Mouse (Mus musculus) lung, postnatal 0 days (tissue): Measurements from ENCODE around the gene Olfr172. TPM values are rescaled to one million over a fixed set of nuclear protein-coding genes. Genes with fewer than 3 reads are reported as not detected.

Experiments
- ATAC-seq: fragments of 200-750 bp; cut with Nextera tagmentation; 2 replicates; pipeline ENCODE4 v1.8.0; 2017; ENCODE audit warnings: moderate library complexity
- DNase-seq: peaks from one replicate; pipeline ENCODE4 v3.0.0-alpha.2; 2016; ENCODE audit warnings: low spot score
- H3K27ac ChIP-seq: fragments of 300-500 bp; sonication (generic); 2 replicates; pipeline ENCODE4 v1.5.1; 2014; ENCODE audit warnings: antibody characterized with exemption, mild to moderate bottlenecking, low read length, mixed read lengths
- H3K27me3 ChIP-seq: fragments of 300-500 bp; sonication (generic); replicated peaks from 2 replicates; pipeline ENCODE4 v1.6.1; 2014; ENCODE audit warnings: low read length, mixed read lengths; ENCODE audit not compliant: insufficient read depth
- H3K36me3 ChIP-seq: fragments of 300-500 bp; sonication (generic); 2 replicates; pipeline ENCODE4 v1.6.1; 2014; ENCODE audit warnings: low read length, mixed read lengths; ENCODE audit not compliant: insufficient read depth
- H3K4me1 ChIP-seq: fragments of 300-500 bp; sonication (generic); 2 replicates; pipeline ENCODE4 v1.6.1; 2014; ENCODE audit warnings: antibody characterized with exemption, low read depth, low read length, mixed read lengths; ENCODE audit not compliant: insufficient read depth
- H3K4me2 ChIP-seq: fragments of 300-500 bp; sonication (generic); replicated peaks from 2 replicates; pipeline ENCODE4 v1.6.1; 2014; ENCODE audit warnings: low read depth, mild to moderate bottlenecking, low read length, moderate library complexity, mixed read lengths
- H3K4me3 ChIP-seq: fragments of 300-500 bp; sonication (generic); 2 replicates; pipeline ENCODE4 v1.5.1; 2014; ENCODE audit warnings: low read depth, low read length
- H3K9ac ChIP-seq: fragments of 300-500 bp; sonication (generic); replicated peaks from 2 replicates; pipeline ENCODE4 v1.6.1; 2014; ENCODE audit warnings: low read depth, mild to moderate bottlenecking
- H3K9me3 ChIP-seq: fragments of 300-500 bp; sonication (generic); 2 replicates; pipeline ENCODE4 v1.6.1; 2016; ENCODE audit warnings: low read length, mixed read lengths
- CTCF ChIP-seq: IDR thresholded peaks from 2 replicates; pipeline ENCODE4 v1.5.1; 2016; ENCODE audit warnings: antibody characterized with exemption, mild to moderate bottlenecking
- EP300 ChIP-seq: IDR thresholded peaks from 2 replicates; pipeline ENCODE4 v1.6.1; 2016; ENCODE audit warnings: antibody characterized with exemption, mild to moderate bottlenecking, control low read depth
- WGBS: fragments of 180-500 bp; shearing (Covaris S2); extraction: QIAGEN DNeasy Blood & Tissue Kit; methylation state at CpG from one replicate; pipeline ENCODE4 v1.1.7; 2014; 5-methylcytosine and 5-hydroxymethylcytosine counted together
- polyA plus RNA-seq: library from polyadenylated mRNA; unstranded; fragments of >200 nt; fragmentation: Nextera tagmentation; extraction: Ambion mirVana; gene quantifications from 2 replicates; pipeline ENCODE4 v1.2.1, GENCODE M21; 2015

Olfr172 gene
- polyA plus RNA-seq, 1 experiment from 2014 or later = not detected

- Histone ChIP-seq H3K36me3 (peaks cover 4% of the 10 kb centered on the region; the same call in 1 of the 2 replicates), H3K4me1 (no peaks in the 10 kb centered on the region), H3K27me3 (no peaks in the 10 kb centered on the region), H3K9me3 (no peaks in the 10 kb centered on the region), H3K4me3 (no peak overlapping the region), H3K9ac (no peak overlapping the region), H3K27ac (no peak overlapping the region), H3K4me2 (no peak overlapping the region)
- TF ChIP-seq CTCF (peak; percentile 25), EP300 (no peak)
- no peak for ATAC-seq
- WGBS = 80% methylated on average over 4 of the region's 4 CpGs
- no peak for DNase-seq
These were observed 24.8 kb downstream of the Olfr172 start for GRCm38 (mm10) chr16:58738205-58738604.

- peak overlapping the region; percentile 73 for H3K4me3 ChIP-seq
- H3K27me3 ChIP-seq = no peaks in the 10 kb centered on the region
- H3K4me1 ChIP-seq = no peaks in the 10 kb centered on the region
- H3K9ac ChIP-seq = peak overlapping the region; percentile 45
- peak overlapping the region; percentile 85 for H3K27ac ChIP-seq
- peaks cover 22% of the 10 kb centered on the region for H3K36me3 ChIP-seq
- peak overlapping the region; percentile 61 for H3K4me2 ChIP-seq
- TF ChIP-seq CTCF (no peak), EP300 (no peak)
- no peaks in the 10 kb centered on the region for H3K9me3 ChIP-seq
- WGBS = under 1% methylated on average over 25 of the region's 31 CpGs
- DNase-seq (peak; percentile 64), ATAC-seq (peak; percentile 86)
These were observed 34.8 kb downstream of the Olfr172 start for GRCm38 (mm10) chr16:58728176-58728671.

- H3K4me2 ChIP-seq = peak within 1 kb of the TSS; percentile 61
- H3K9me3 ChIP-seq = no peaks in the 10 kb centered on the region
- TF ChIP-seq EP300 = no peak
- TF ChIP-seq CTCF = no peak
- WGBS = under 1% methylated on average over 34 of the region's 35 CpGs
- H3K9ac ChIP-seq = peak within 1 kb of the TSS; percentile 45
- DNase-seq (peak; percentile 99), ATAC-seq (peak; percentile 100)
- H3K36me3 ChIP-seq = peaks cover 19% of the 10 kb centered on the region
- H3K4me3 ChIP-seq = peak within 1 kb of the TSS; percentile 73
- no peaks in the 10 kb centered on the region for H3K27me3 ChIP-seq
- H3K4me1 ChIP-seq = no peaks in the 10 kb centered on the region
- H3K27ac ChIP-seq = peak within 1 kb of the TSS; percentile 85
These were observed 35.4 kb downstream of the Olfr172 start, which contains the start of gene Cldnd1 for GRCm38 (mm10) chr16:58727477-58728131. Cldnd1 (plus strand) TSS chr16:58727910.

- H3K4me2 ChIP-seq = peak overlapping the region; percentile 61
- no peaks in the 10 kb centered on the region for H3K4me1 ChIP-seq
- DNase-seq = no peak
- H3K27me3 ChIP-seq = no peaks in the 10 kb centered on the region
- H3K27ac ChIP-seq = no peak overlapping the region
- no peaks in the 10 kb centered on the region for H3K9me3 ChIP-seq
- 76% methylated on average over 11 of the region's 11 CpGs for WGBS
- no peak overlapping the region for H3K9ac ChIP-seq
- ATAC-seq = no peak
- peak overlapping the region; percentile 73; the same call in 1 of the 2 replicates for H3K4me3 ChIP-seq
- TF ChIP-seq EP300 (no peak), CTCF (no peak)
- peaks cover 12% of the 10 kb centered on the region for H3K36me3 ChIP-seq
These were observed 36.1 kb downstream of the Olfr172 start for GRCm38 (mm10) chr16:58726680-58727476.

- whole genome bisulfite sequencing = 69% methylated on average over 2 of the region's 2 CpGs
- H3K27me3 ChIP-seq = no peaks in the 10 kb centered on the region
- no peaks in the 10 kb centered on the region for H3K36me3 ChIP-seq
- no peaks in the 10 kb centered on the region for H3K4me1 ChIP-seq
- H3K9ac ChIP-seq = no peak overlapping the region
- H3K4me2 ChIP-seq = no peak overlapping the region
- no peak overlapping the region for H3K27ac ChIP-seq
- no peaks in the 10 kb centered on the region for H3K9me3 ChIP-seq
- no peak for DNase-seq
- H3K4me3 ChIP-seq = no peak overlapping the region
- no peak for ATAC-seq
- no peak for TF ChIP-seq CTCF
- TF ChIP-seq EP300 = no peak
These were observed 40.7 kb downstream of the Olfr172 start for GRCm38 (mm10) chr16:58722292-58722691.

- no peaks in the 10 kb centered on the region for H3K27me3 ChIP-seq
- H3K27ac ChIP-seq = no peak within 1 kb of the TSS
- H3K9ac ChIP-seq = no peak within 1 kb of the TSS
- no peaks in the 10 kb centered on the region for H3K9me3 ChIP-seq
- 91% methylated on average over 7 of the region's 7 CpGs for WGBS
- no peaks in the 10 kb centered on the region for H3K4me1 ChIP-seq
- ATAC-seq = no peak
- DNase-seq = no peak
- no peak for TF ChIP-seq CTCF
- no peak for TF ChIP-seq EP300
- H3K4me2 ChIP-seq = no peak within 1 kb of the TSS
- no peaks in the 10 kb centered on the region for H3K36me3 ChIP-seq
- no peak within 1 kb of the TSS for H3K4me3 ChIP-seq
These were observed 44.3 kb downstream of the Olfr172 start, which contains the start of gene Gpr15 for GRCm38 (mm10) chr16:58718666-58719120. Gpr15 (minus strand) TSS chr16:58719070.
